Mouse (Mus musculus): Measurements from ENCODE around the gene Cd4. TPM values are rescaled to one million over a fixed set of nuclear protein-coding genes. Genes with fewer than 3 reads are reported as not detected.

Gene Cd4
- total and polyA plus RNA-seq, 3 experiments: 0.26 to 1.6 (median 0.34) TPM

- no peak for DNase-seq (ENCODE audit: extremely low read depth)
- Histone ChIP-seq H3K9me3 (replicated peaks; ENCODE audit: low read length) (peaks cover 2% of the 10 kb centered on the region), H3K4me1 (ENCODE audit: control insufficient read depth in 1 of 2, insufficient read depth in 2 of 2) (peaks cover 5 to 18% of the 10 kb centered on the region in 2 experiments), H3K27me3 (replicated peaks) (no peaks in the 10 kb centered on the region), H3K9ac (ENCODE audit: insufficient read depth, low read depth) (no peak overlapping the region), H3K27ac (ENCODE audit: insufficient read depth, low read depth) (no peak overlapping the region), H3K4me3 (replicated peaks in 1 of 3; ENCODE audit: low read depth in 2 of 3, low read length in 2 of 3, poor library complexity in 1 of 3) (no peak overlapping the region), H3K36me3 (replicated peaks in 1 of 2; ENCODE audit: control insufficient read depth in 1 of 2, insufficient read depth in 1 of 2, low read length in 1 of 2) (peaks cover 41 to 66% of the 10 kb centered on the region in 2 experiments), H3K4me2 (ENCODE audit: insufficient read depth, low read depth, poor library complexity, severe bottlenecking) (no peak overlapping the region), H3K79me2 (replicated peaks; ENCODE audit: control insufficient read depth, extremely low read depth, insufficient read depth, poor library complexity, severe bottlenecking) (peaks cover 14% of the 10 kb centered on the region)
- TF ChIP-seq CTCF (conservative IDR thresholded peaks at IDR 0.05 in 1 of 2, IDR thresholded peaks at IDR 0.05 in 1 of 2; ENCODE audit: low read depth in 2 of 2, low read length in 2 of 2) (no peak), JUND (conservative IDR thresholded peaks at IDR 0.05; ENCODE audit: low read depth, low read length) (no peak), KAT2A (IDR thresholded peaks at IDR 0.05; ENCODE audit: insufficient replicate concordance, low read length) (no peak), ZMIZ1 (IDR thresholded peaks at IDR 0.05; ENCODE audit: low read depth, low read length) (no peak), MAX (IDR thresholded peaks at IDR 0.05; ENCODE audit: low read length) (no peak), MAFK (IDR thresholded peaks at IDR 0.05; ENCODE audit: insufficient replicate concordance, low read length) (no peak), RAD21 (IDR thresholded peaks at IDR 0.05; ENCODE audit: low read depth, low read length) (no peak), SMC3 (IDR thresholded peaks at IDR 0.05; ENCODE audit: low read depth, low read length) (no peak), HCFC1 (IDR thresholded peaks at IDR 0.05; ENCODE audit: low read depth, low read length) (no peak), MYC (IDR thresholded peaks at IDR 0.05; ENCODE audit: low read depth, low read length) (no peak), USF1 (IDR thresholded peaks at IDR 0.05; ENCODE audit: low read depth, low read length) (no peak), MEF2A (IDR thresholded peaks at IDR 0.05; ENCODE audit: borderline replicate concordance, low read depth, low read length) (no peak), BHLHE40 (IDR thresholded peaks at IDR 0.05; ENCODE audit: low read depth, low read length) (no peak), CHD2 (IDR thresholded peaks at IDR 0.05; ENCODE audit: low read length) (no peak), E2F4 (IDR thresholded peaks at IDR 0.05; ENCODE audit: insufficient replicate concordance, low read depth, low read length) (no peak), TBP (conservative IDR thresholded peaks at IDR 0.05; ENCODE audit: low read depth, low read length) (no peak), UBTF (IDR thresholded peaks at IDR 0.05; ENCODE audit: low read depth, low read length) (no peak)
- dilution Hi-C loops (cut with MboI; ENCODE audit: extremely low pct_ligation_motif_present, extremely low pct_unique_long_range_greater_than_20kb, low sequenced_read_pairs) (no loop called here), in situ Hi-C loops (cut with MboI; ENCODE audit: low pct_ligation_motif_present, low pct_unique_long_range_greater_than_20kb, low sequenced_read_pairs) (loop anchor here (10.0 kb wide), 1 partner anchor 90 kb away; the partner anchor contains the start of gene Gnb3)
Measured at GRCm38 (mm10) chr6:124934670-124935069, 46.6 kb upstream of the Cd4 start.

GRCm38 (mm10) chr6:124933127-124933526 is 45.1 kb upstream of the Cd4 start:
- Histone ChIP-seq H3K27ac (ENCODE audit: insufficient read depth, low read depth) (no peak overlapping the region), H3K27me3 (replicated peaks) (no peaks in the 10 kb centered on the region), H3K4me1 (ENCODE audit: control insufficient read depth in 1 of 2, insufficient read depth in 2 of 2) (peaks cover 5 to 18% of the 10 kb centered on the region in 2 experiments), H3K9me3 (replicated peaks; ENCODE audit: low read length) (peaks cover 2% of the 10 kb centered on the region), H3K4me2 (ENCODE audit: insufficient read depth, low read depth, poor library complexity, severe bottlenecking) (no peak overlapping the region), H3K79me2 (replicated peaks; ENCODE audit: control insufficient read depth, extremely low read depth, insufficient read depth, poor library complexity, severe bottlenecking) (peaks cover 14% of the 10 kb centered on the region), H3K36me3 (replicated peaks in 1 of 2; ENCODE audit: control insufficient read depth in 1 of 2, insufficient read depth in 1 of 2, low read length in 1 of 2) (peaks cover 41 to 54% of the 10 kb centered on the region in 2 experiments), H3K9ac (ENCODE audit: insufficient read depth, low read depth) (no peak overlapping the region), H3K4me3 (replicated peaks in 1 of 3; ENCODE audit: low read depth in 2 of 3, low read length in 2 of 3, poor library complexity in 1 of 3) (no peak overlapping the region)
- in situ Hi-C loops (cut with MboI; ENCODE audit: low pct_ligation_motif_present, low pct_unique_long_range_greater_than_20kb, low sequenced_read_pairs) (loop anchor here (10.0 kb wide), 1 partner anchor 88 kb away; the partner anchor contains the start of gene Gnb3), dilution Hi-C loops (cut with MboI; ENCODE audit: extremely low pct_ligation_motif_present, extremely low pct_unique_long_range_greater_than_20kb, low sequenced_read_pairs) (no loop called here)
- no peak for DNase-seq (ENCODE audit: extremely low read depth)
- TF ChIP-seq GABPA (IDR thresholded peaks at IDR 0.05; ENCODE audit: insufficient replicate concordance, low read depth, low read length): no peak
- TF ChIP-seq SMC3 (IDR thresholded peaks at IDR 0.05; ENCODE audit: low read depth, low read length): no peak
- TF ChIP-seq NELFE (IDR thresholded peaks at IDR 0.05; ENCODE audit: low read depth, low read length): no peak
- TF ChIP-seq ELF1 (IDR thresholded peaks at IDR 0.05; ENCODE audit: low read depth, low read length): no peak
- no peak for TF ChIP-seq MAX (IDR thresholded peaks at IDR 0.05; ENCODE audit: low read length)
- TF ChIP-seq NRF1 (IDR thresholded peaks at IDR 0.05; ENCODE audit: low read depth, low read length): no peak
- TF ChIP-seq MYC (IDR thresholded peaks at IDR 0.05; ENCODE audit: low read depth, low read length): no peak
- peak; percentile 63 for TF ChIP-seq ZNF384 (IDR thresholded peaks at IDR 0.05; ENCODE audit: low read depth, low read length)
